14 mouse cellular contexts compared by ENCODE assay signal in the genomic region with DNA sequence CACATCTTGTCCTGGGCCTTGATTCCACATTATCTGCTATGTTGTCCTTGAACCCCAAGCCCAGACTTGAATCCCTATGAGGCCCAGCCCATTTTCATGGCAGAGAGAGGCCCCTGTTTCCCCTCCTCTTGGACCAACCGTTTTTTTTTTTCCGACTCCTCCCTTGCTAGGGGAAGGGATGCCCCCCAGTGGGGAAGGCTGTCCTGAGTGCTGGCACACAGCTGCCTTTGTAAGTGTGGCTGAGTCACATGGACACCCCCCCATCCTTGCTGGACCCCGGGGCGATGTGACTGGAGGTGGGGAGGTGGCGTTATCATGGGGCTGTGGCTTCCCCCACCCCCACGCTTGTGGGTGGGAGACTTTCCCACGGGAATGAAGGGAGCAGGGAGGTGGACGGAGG. TPM values are rescaled to one million over a fixed set of nuclear protein-coding genes. Genes with fewer than 3 reads are reported as not detected.
DNase-seq lines count a peak whose midpoint lies in the region; ATAC-seq and TF ChIP-seq lines count a peak whose summit lies in the region.
"Had no signal": no experiment of that assay in that cellular context is flagged by ENCODE, and none has a peak within 500 bp of the region (broad histone marks: within the 10 kb centered on the region; RNA-seq: fewer than 3 reads in every experiment).

No protein-coding gene starts in this region.

- intact Hi-C loops in heart, postnatal 25 days (cut with DNase I) = no loop called here

- DNase-seq in heart, postnatal 25 days (ENCODE audit: low spot score) = no peak
- no peak for DNase-seq in lung, embryonic 14.5 days
- DNase-seq in lung, postnatal 0 days (ENCODE audit: low spot score) = no peak
- no peak for DNase-seq in G1E (ENCODE audit: low spot score)
- DNase-seq in urinary bladder, postnatal 25 days (ENCODE audit: low spot score) = no peak
- no peak for DNase-seq in right cerebral cortex, postnatal 14 days
- DNase-seq: cerebellum, adult 18-20 months had no signal

- no peak for TF ChIP-seq CTCF in lung, embryonic 14.5 days (IDR thresholded peaks at IDR 0.05; ENCODE audit: low read depth)
- TF ChIP-seq CTCF in lung, postnatal 0 days (IDR thresholded peaks at IDR 0.05) = no peak
- no peak for TF ChIP-seq CTCF in G1E (IDR thresholded peaks at IDR 0.05; ENCODE audit: low read depth, low read length)

- peaks cover 6% of the 10 kb centered on the region for H3K27me3 ChIP-seq in heart, embryonic 16.5 days (ENCODE audit: control insufficient read depth, insufficient read depth, low read length)
- peaks cover 6% of the 10 kb centered on the region; the same call in 1 of the 2 replicates for H3K27me3 ChIP-seq in lung, embryonic 14.5 days (ENCODE audit: insufficient read depth, low read length)
- no peaks in the 10 kb centered on the region for H3K27me3 ChIP-seq in lung, postnatal 0 days (replicated peaks; ENCODE audit: insufficient read depth, low read length)
- no peaks in the 10 kb centered on the region for H3K27me3 ChIP-seq in G1E (ENCODE audit: insufficient read depth, low read length)
- H3K27me3 ChIP-seq in kidney, embryonic 16.5 days (ENCODE audit: insufficient read depth, low read length) = no peaks in the 10 kb centered on the region
- H3K27me3 ChIP-seq: lung, embryonic 15.5 days had no signal

- no peak for ATAC-seq in heart, embryonic 16.5 days (replicated peaks; ENCODE audit: extremely low read depth, insufficient read depth, low FRiP score)
- no peak for ATAC-seq in lung, embryonic 14.5 days (ENCODE audit: insufficient read depth)
- ATAC-seq in lung, postnatal 0 days = no peak
- no peak for ATAC-seq in G1E (ENCODE audit: extremely low read depth, insufficient number of reproducible peaks, low FRiP score, poor library complexity, severe bottlenecking)
- ATAC-seq in kidney, embryonic 16.5 days (ENCODE audit: low FRiP score, low TSS enrichment) = no peak
- ATAC-seq: activated CD4-positive, CD25-positive, alpha-beta regulatory T cell, adult 4 months had no signal

- H3K9ac ChIP-seq in heart, embryonic 16.5 days (ENCODE audit: low read length) = no peak overlapping the region
- H3K9ac ChIP-seq in lung, embryonic 14.5 days = no peak overlapping the region
- no peak overlapping the region for H3K9ac ChIP-seq in lung, postnatal 0 days (replicated peaks; ENCODE audit: low read depth)
- peak overlapping the region; percentile 29; the same call in 1 of the 2 replicates for H3K9ac ChIP-seq in kidney, embryonic 16.5 days (replicated peaks; ENCODE audit: low read length)
- H3K9ac ChIP-seq: lung, embryonic 15.5 days had no signal

- no peak for TF ChIP-seq EP300 in lung, postnatal 0 days (IDR thresholded peaks at IDR 0.05)

- 50% methylated on average over 8 of the region's 8 CpGs for WGBS in heart, embryonic 16.5 days
- WGBS in lung, embryonic 14.5 days = 53% methylated on average over 8 of the region's 8 CpGs
- 46% methylated on average over 8 of the region's 8 CpGs for WGBS in lung, postnatal 0 days
- 49% methylated on average over 8 of the region's 8 CpGs for WGBS in kidney, embryonic 16.5 days

- H3K4me2 ChIP-seq in heart, embryonic 16.5 days (ENCODE audit: low read depth, low read length) = 0 out of 2 replicates have a peak overlapping the region, but pooled peaks have one; percentile 13
- no peak overlapping the region; the same call in 1 of the 2 replicates for H3K4me2 ChIP-seq in lung, embryonic 14.5 days
- no peak overlapping the region for H3K4me2 ChIP-seq in lung, postnatal 0 days (replicated peaks; ENCODE audit: low read depth, low read length)
- H3K4me2 ChIP-seq in kidney, embryonic 16.5 days (replicated peaks; ENCODE audit: low read depth, low read length) = peak overlapping the region; percentile 36

- H3K4me1 ChIP-seq in heart, embryonic 16.5 days (ENCODE audit: control insufficient read depth, insufficient read depth, low read length) = peaks cover 33% of the 10 kb centered on the region
- peaks cover 8% of the 10 kb centered on the region for H3K4me1 ChIP-seq in lung, embryonic 14.5 days (ENCODE audit: insufficient read depth)
- H3K4me1 ChIP-seq in lung, postnatal 0 days (ENCODE audit: insufficient read depth, low read depth, low read length) = peaks cover 7% of the 10 kb centered on the region; the same call in 1 of the 2 replicates
- peaks cover 96% of the 10 kb centered on the region for H3K4me1 ChIP-seq in G1E (ENCODE audit: insufficient read depth, low read depth, low read length)
- peaks cover 63% of the 10 kb centered on the region for H3K4me1 ChIP-seq in kidney, embryonic 16.5 days (ENCODE audit: insufficient read depth, low read length)

- H3K9me3 ChIP-seq in heart, embryonic 16.5 days (replicated peaks; ENCODE audit: control insufficient read depth, low read length) = no peaks in the 10 kb centered on the region
- no peaks in the 10 kb centered on the region for H3K9me3 ChIP-seq in lung, embryonic 14.5 days (ENCODE audit: low read depth, low read length)
- no peaks in the 10 kb centered on the region for H3K9me3 ChIP-seq in lung, postnatal 0 days (ENCODE audit: low read length)
- no peaks in the 10 kb centered on the region for H3K9me3 ChIP-seq in G1E (replicated peaks)
- H3K9me3 ChIP-seq in kidney, embryonic 16.5 days (ENCODE audit: low read length) = no peaks in the 10 kb centered on the region
- H3K9me3 ChIP-seq: heart, embryonic 10.5 days; lung, embryonic 15.5 days had no signal

- no peak overlapping the region for H3K4me3 ChIP-seq in heart, embryonic 16.5 days (ENCODE audit: low read length)
- H3K4me3 ChIP-seq in lung, embryonic 14.5 days (ENCODE audit: low read depth, low read length) = no peak overlapping the region
- no peak overlapping the region for H3K4me3 ChIP-seq in lung, postnatal 0 days (ENCODE audit: low read depth, low read length)
- peak overlapping the region; percentile 57; the same call in 1 of the 2 replicates for H3K4me3 ChIP-seq in G1E (ENCODE audit: low read depth, low read length)
- H3K4me3 ChIP-seq in kidney, embryonic 16.5 days (ENCODE audit: low read length) = peak overlapping the region; percentile 10
- H3K4me3 ChIP-seq: heart, embryonic 10.5 days; lung, embryonic 15.5 days had no signal

- no peak overlapping the region for H3K27ac ChIP-seq in heart, embryonic 16.5 days (ENCODE audit: low read length)
- 0 out of 2 replicates have a peak overlapping the region, but pooled peaks have one; percentile 19 for H3K27ac ChIP-seq in lung, embryonic 14.5 days (ENCODE audit: low read depth)
- no peak overlapping the region for H3K27ac ChIP-seq in lung, postnatal 0 days (ENCODE audit: low read length)
- H3K27ac ChIP-seq in kidney, embryonic 16.5 days (ENCODE audit: low read length) = peak overlapping the region; percentile 88

- H3K36me3 ChIP-seq in heart, embryonic 16.5 days (ENCODE audit: control insufficient read depth, insufficient read depth) = no peaks in the 10 kb centered on the region
- H3K36me3 ChIP-seq in lung, embryonic 14.5 days (ENCODE audit: insufficient read depth) = no peaks in the 10 kb centered on the region
- no peaks in the 10 kb centered on the region for H3K36me3 ChIP-seq in lung, postnatal 0 days (ENCODE audit: insufficient read depth, low read length)
- peaks cover 23% of the 10 kb centered on the region for H3K36me3 ChIP-seq in G1E (replicated peaks)
- H3K36me3 ChIP-seq in kidney, embryonic 16.5 days (ENCODE audit: insufficient read depth, low read length) = no peaks in the 10 kb centered on the region
- H3K36me3 ChIP-seq: heart, embryonic 10.5 days; lung, embryonic 15.5 days had no signal

RNA-seq across cellular contexts. Expression of gene Adgrg1, which starts 6.4 kb away (rescaled TPM):
- 12.0 and 18.0 TPM in 2 replicates for polyA plus RNA-seq in heart, embryonic 16.5 days (2015; fragmentation: Nextera tagmentation; extraction: Ambion mirVana)
- total RNA-seq in heart, postnatal 25 days (2021) = 10 to 100 TPM; 38.6 to 48.7 TPM
- polyA plus RNA-seq in lung, embryonic 14.5 days (2014; fragmentation: Nextera tagmentation; extraction: Ambion mirVana) = 33.8 and 45.3 TPM in 2 replicates
- 33.9 and 39.0 TPM in 2 replicates for polyA plus RNA-seq in lung, postnatal 0 days (2015; fragmentation: Nextera tagmentation; extraction: Ambion mirVana)
- total RNA-seq in G1E (2014; fragmentation: Nextera tagmentation) (339 and 345 TPM in 2 replicates), G1E (2017) (54.0 and 57.7 TPM in 2 replicates)
- polyA plus RNA-seq in G1E (2012) = 211 and 229 TPM in 2 replicates
- 66.2 and 67.8 TPM in 2 replicates for polyA plus RNA-seq in kidney, embryonic 16.5 days (2015; fragmentation: Nextera tagmentation; extraction: Ambion mirVana)

RNA-seq across cellular contexts. Expression of gene Adgrg3, which starts 36.5 kb away (rescaled TPM):
- polyA plus RNA-seq in heart, embryonic 16.5 days (2015; fragmentation: Nextera tagmentation; extraction: Ambion mirVana) = 4.9 and 5.2 TPM in 2 replicates
- 1 to 10 TPM in 1 of 2 experiments, under 1 TPM in 1; 0.70 to 1.3 TPM for total RNA-seq in heart, postnatal 25 days (2021)
- 4.0 and 4.7 TPM in 2 replicates for polyA plus RNA-seq in lung, embryonic 14.5 days (2014; fragmentation: Nextera tagmentation; extraction: Ambion mirVana)
- 4.8 and 5.3 TPM in 2 replicates for polyA plus RNA-seq in lung, postnatal 0 days (2015; fragmentation: Nextera tagmentation; extraction: Ambion mirVana)
- total RNA-seq in G1E (2014; fragmentation: Nextera tagmentation) (not detected in 2 replicates), G1E (2017) (0.17 and 0.49 TPM in 2 replicates)
- 0.10 and 0.12 TPM in 2 replicates for polyA plus RNA-seq in G1E (2012)
- polyA plus RNA-seq in kidney, embryonic 16.5 days (2015; fragmentation: Nextera tagmentation; extraction: Ambion mirVana) = 5.0 and 5.1 TPM in 2 replicates

RNA-seq across cellular contexts. Expression of gene Adgrg5, which starts 57.5 kb away (rescaled TPM):
- 0.71 and 1.4 TPM in 2 replicates for polyA plus RNA-seq in heart, embryonic 16.5 days (2015; fragmentation: Nextera tagmentation; extraction: Ambion mirVana)
- total RNA-seq in heart, postnatal 25 days (2021) = under 1 TPM; 0.29 to 0.34 TPM
- polyA plus RNA-seq in lung, embryonic 14.5 days (2014; fragmentation: Nextera tagmentation; extraction: Ambion mirVana) = 0.18 and 0.21 TPM in 2 replicates
- polyA plus RNA-seq in lung, postnatal 0 days (2015; fragmentation: Nextera tagmentation; extraction: Ambion mirVana) = 0.19 and 0.31 TPM in 2 replicates
- total RNA-seq in G1E (2014; fragmentation: Nextera tagmentation) = 3.2 and 6.4 TPM in 2 replicates
- 0.76 and 0.87 TPM in 2 replicates for total RNA-seq in G1E (2017)
- 1.9 and 2.9 TPM in 2 replicates for polyA plus RNA-seq in G1E (2012)
- 0.05 and 0.08 TPM in 2 replicates for polyA plus RNA-seq in kidney, embryonic 16.5 days (2015; fragmentation: Nextera tagmentation; extraction: Ambion mirVana)
- total RNA-seq: gastrocnemius, adult 18-20 months; left cerebral cortex, postnatal 25 days had no signal

Comparison
In these comparisons a context has a peak if more than half of its experiments do, and no peak if none do; other contexts are left out.
1. H3K27ac ChIP-seq: peak in lung, embryonic 14.5 days (single experiment) and kidney, embryonic 16.5 days (single experiment); none in heart, embryonic 16.5 days (single experiment) and lung, postnatal 0 days (single experiment).
2. H3K4me2 ChIP-seq: peak in heart, embryonic 16.5 days (single experiment) and kidney, embryonic 16.5 days (single experiment); none in lung, embryonic 14.5 days (single experiment) and lung, postnatal 0 days (single experiment).
3. H3K4me3 ChIP-seq: peak in G1E (single experiment) and kidney, embryonic 16.5 days (single experiment); none in heart, embryonic 16.5 days (single experiment), lung, embryonic 14.5 days (single experiment) and lung, postnatal 0 days (single experiment).